Mouse (Mus musculus): ENCODE data around the gene Nfkbia.

- no peak for TF ChIP-seq EP300 (IDR thresholded peaks at IDR 0.05; ENCODE audit: low read depth)
- TF ChIP-seq CTCF (IDR thresholded peaks at IDR 0.05; ENCODE audit: low read depth) = no peak
Observed at GRCm38 (mm10) chr12:55467331-55468180, 24.9 kb downstream of the Nfkbia start.
